Mouse (Mus musculus) limb, embryonic 13.5 days (tissue): Measurements from ENCODE around the gene Slc12a3. TPM values are rescaled to one million over a fixed set of nuclear protein-coding genes. Genes with fewer than 3 reads are reported as not detected.
"Not testable (repeated sequence)": the region's sequence is repeated elsewhere in the genome, so short reads cannot be mapped to it uniquely, and the experiment has no call there.

Experiments used
- ATAC-seq: fragments of 200-750 bp; cut with Nextera tagmentation; 2 replicates; pipeline ENCODE4 v1.8.0; 2017; ENCODE audit warnings: low read depth, moderate number of reproducible peaks, moderate TSS enrichment; ENCODE audit not compliant: low FRiP score
- H3K27ac ChIP-seq: fragments of 300-500 bp; sonication (generic); 2 replicates; pipeline ENCODE4 v1.5.1; 2015; ENCODE audit warnings: inconsistent platforms, mild to moderate bottlenecking, moderate library complexity
- H3K27me3 ChIP-seq: fragments of 300-500 bp; sonication (generic); 2 replicates; pipeline ENCODE4 v1.6.1; 2015; ENCODE audit warnings: mild to moderate bottlenecking, inconsistent platforms
- H3K36me3 ChIP-seq: fragments of 300-500 bp; sonication (generic); 2 replicates; pipeline ENCODE4 v1.6.1; 2015; ENCODE audit warnings: inconsistent platforms, mild to moderate bottlenecking, moderate library complexity
- H3K4me1 ChIP-seq: fragments of 300-500 bp; sonication (generic); 2 replicates; pipeline ENCODE4 v1.6.1; 2015; ENCODE audit warnings: inconsistent platforms
- H3K4me2 ChIP-seq: fragments of 300-500 bp; sonication (generic); replicated peaks from 2 replicates; pipeline ENCODE4 v1.6.1; 2015; ENCODE audit warnings: inconsistent platforms, mild to moderate bottlenecking, moderate library complexity
- H3K4me3 ChIP-seq: fragments of 300-500 bp; sonication (generic); 2 replicates; pipeline ENCODE4 v1.5.1; 2015; ENCODE audit warnings: moderate library complexity, mild to moderate bottlenecking, inconsistent platforms
- H3K9ac ChIP-seq: fragments of 300-500 bp; sonication (generic); 2 replicates; pipeline ENCODE4 v1.6.1; 2015; ENCODE audit warnings: mild to moderate bottlenecking, inconsistent platforms
- H3K9me3 ChIP-seq: fragments of 300-500 bp; sonication (generic); 2 replicates; pipeline ENCODE4 v1.6.1; 2016; ENCODE audit warnings: inconsistent platforms
- WGBS: fragments of 180-500 bp; shearing (Covaris S2); methylation state at CpG from one replicate; pipeline ENCODE4 v1.1.7; 2015; 5-methylcytosine and 5-hydroxymethylcytosine counted together
- polyA plus RNA-seq: library from polyadenylated mRNA; unstranded; fragments of >200 nt; fragmentation: Nextera tagmentation; extraction: Ambion mirVana; gene quantifications from 2 replicates; pipeline ENCODE4 v1.2.1, GENCODE M21; 2015

Slc12a3 gene
- polyA plus RNA-seq, 1 experiment from 2014 or later, result not detected

GRCm38 (mm10) chr8:94392648-94393047, 63.6 kb downstream of the Slc12a3 start:
- no peak overlapping the region for H3K27ac ChIP-seq
- WGBS, result 86% methylated on average over 6 of the region's 6 CpGs

GRCm38 (mm10) chr8:94395851-94396540, 67.0 kb downstream of the Slc12a3 start:
- Histone ChIP-seq H3K27ac (no peak overlapping the region), H3K36me3 (peaks cover 61% of the 10 kb centered on the region), H3K4me1 (no peaks in the 10 kb centered on the region), H3K4me2 (no peak overlapping the region), H3K4me3 (no peak overlapping the region), H3K9ac (no peak overlapping the region), H3K27me3 (no peaks in the 10 kb centered on the region), H3K9me3 (no peaks in the 10 kb centered on the region)
- ATAC-seq, result no peak
- 87% methylated on average over 6 of the region's 6 CpGs for WGBS

More at GRCm38 (mm10) chr8:94392648-94393047, 63.6 kb downstream of the Slc12a3 start:
- Histone ChIP-seq H3K36me3 (peaks cover 77% of the 10 kb centered on the region), H3K4me3 (no peak overlapping the region), H3K4me1 (peaks cover 7% of the 10 kb centered on the region; the same call in 1 of the 2 replicates), H3K9me3 (no peaks in the 10 kb centered on the region), H3K4me2 (no peak overlapping the region), H3K9ac (no peak overlapping the region), H3K27me3 (no peaks in the 10 kb centered on the region)
- no peak for ATAC-seq

GRCm38 (mm10) chr8:94396964-94397657, 68.1 kb downstream of the Slc12a3 start:
- no peaks in the 10 kb centered on the region for H3K4me1 ChIP-seq
- no peak overlapping the region for H3K4me3 ChIP-seq
- H3K9ac ChIP-seq, result no peak overlapping the region
- 67% methylated on average over 11 of the region's 11 CpGs for WGBS
- ATAC-seq, result no peak
- H3K27ac ChIP-seq, result no peak overlapping the region
- H3K27me3 ChIP-seq, result no peaks in the 10 kb centered on the region
- no peaks in the 10 kb centered on the region for H3K9me3 ChIP-seq
- H3K4me2 ChIP-seq, result no peak overlapping the region
- H3K36me3 ChIP-seq, result peaks cover 50% of the 10 kb centered on the region

GRCm38 (mm10) chr8:94398587-94398986, 69.6 kb downstream of the Slc12a3 start:
- no peak for ATAC-seq
- no peak overlapping the region for H3K9ac ChIP-seq
- no peaks in the 10 kb centered on the region for H3K27me3 ChIP-seq
- H3K4me1 ChIP-seq, result no peaks in the 10 kb centered on the region
- no peaks in the 10 kb centered on the region for H3K9me3 ChIP-seq
- 77% methylated on average over 6 of the region's 6 CpGs for WGBS
- peaks cover 38% of the 10 kb centered on the region for H3K36me3 ChIP-seq
- H3K27ac ChIP-seq, result no peak overlapping the region
- no peak overlapping the region for H3K4me3 ChIP-seq
- H3K4me2 ChIP-seq, result no peak overlapping the region

GRCm38 (mm10) chr8:94399361-94399953, 70.5 kb downstream of the Slc12a3 start:
- Histone ChIP-seq H3K9me3 (no peaks in the 10 kb centered on the region), H3K9ac (no peak overlapping the region), H3K4me2 (no peak overlapping the region), H3K27me3 (no peaks in the 10 kb centered on the region), H3K27ac (no peak overlapping the region), H3K4me1 (no peaks in the 10 kb centered on the region), H3K4me3 (no peak overlapping the region), H3K36me3 (peaks cover 29% of the 10 kb centered on the region)
- WGBS, result 85% methylated on average over 3 of the region's 3 CpGs
- ATAC-seq, result no peak

- not testable (repeated sequence) for H3K4me3 ChIP-seq
- WGBS, result 76% methylated on average over 2 of the region's 2 CpGs
These were observed 71.0 kb downstream of the Slc12a3 start for GRCm38 (mm10) chr8:94399957-94400356.

GRCm38 (mm10) chr8:94408443-94409080, 79.6 kb downstream of the Slc12a3 start:
- Histone ChIP-seq H3K27ac (no peak overlapping the region), H3K27me3 (no peaks in the 10 kb centered on the region), H3K9me3 (no peaks in the 10 kb centered on the region), H3K4me2 (no peak overlapping the region), H3K9ac (no peak overlapping the region), H3K4me1 (no peaks in the 10 kb centered on the region), H3K4me3 (no peak overlapping the region), H3K36me3 (no peaks in the 10 kb centered on the region)
- ATAC-seq, result no peak
- 67% methylated on average over 8 of the region's 8 CpGs for WGBS

More at GRCm38 (mm10) chr8:94399957-94400356, 71.0 kb downstream of the Slc12a3 start:
- H3K36me3 ChIP-seq, result peaks cover 24% of the 10 kb centered on the region
- H3K4me1 ChIP-seq, ATAC-seq, H3K9me3 ChIP-seq, H3K4me2 ChIP-seq, H3K27me3 ChIP-seq, H3K9ac ChIP-seq, H3K27ac ChIP-seq: not testable (repeated sequence)

GRCm38 (mm10) chr8:94409523-94409922, 80.5 kb downstream of the Slc12a3 start:
- no peak overlapping the region for H3K9ac ChIP-seq
- no peaks in the 10 kb centered on the region for H3K9me3 ChIP-seq
- no peak for ATAC-seq
- no peaks in the 10 kb centered on the region for H3K36me3 ChIP-seq
- no peak overlapping the region for H3K4me3 ChIP-seq
- no peaks in the 10 kb centered on the region for H3K27me3 ChIP-seq
- no peak overlapping the region for H3K4me2 ChIP-seq
- H3K4me1 ChIP-seq, result no peaks in the 10 kb centered on the region
- H3K27ac ChIP-seq, result no peak overlapping the region
- 89% methylated on average over 7 of the region's 7 CpGs for WGBS

- ATAC-seq, result no peak
- no peaks in the 10 kb centered on the region for H3K4me1 ChIP-seq
- no peak overlapping the region for H3K4me3 ChIP-seq
- no peak overlapping the region for H3K27ac ChIP-seq
- H3K4me2 ChIP-seq, result no peak overlapping the region
- no peaks in the 10 kb centered on the region for H3K36me3 ChIP-seq
- H3K27me3 ChIP-seq, result no peaks in the 10 kb centered on the region
- no peaks in the 10 kb centered on the region for H3K9me3 ChIP-seq
- no peak overlapping the region for H3K9ac ChIP-seq
- 85% methylated on average over 6 of the region's 6 CpGs for WGBS
These were observed 83.5 kb downstream of the Slc12a3 start for GRCm38 (mm10) chr8:94412518-94412917.

- H3K9me3 ChIP-seq, result no peaks in the 10 kb centered on the region
- no peak overlapping the region for H3K4me3 ChIP-seq
- no peak for ATAC-seq
- no peaks in the 10 kb centered on the region for H3K36me3 ChIP-seq
- no peak overlapping the region for H3K9ac ChIP-seq
- no peaks in the 10 kb centered on the region for H3K4me1 ChIP-seq
- H3K4me2 ChIP-seq, result no peak overlapping the region
- H3K27ac ChIP-seq, result no peak overlapping the region
- WGBS, result 80% methylated on average over 6 of the region's 6 CpGs
- no peaks in the 10 kb centered on the region for H3K27me3 ChIP-seq
These were observed 84.5 kb downstream of the Slc12a3 start for GRCm38 (mm10) chr8:94413509-94413908.

GRCm38 (mm10) chr8:94415218-94415617, 86.2 kb downstream of the Slc12a3 start:
- WGBS, result 49% methylated on average over 2 of the region's 2 CpGs
- no peak for ATAC-seq

More at GRCm38 (mm10) chr8:94415218-94415617, 86.2 kb downstream of the Slc12a3 start:
- H3K4me1 ChIP-seq, result no peaks in the 10 kb centered on the region
- no peaks in the 10 kb centered on the region for H3K9me3 ChIP-seq
- H3K4me3 ChIP-seq, result no peak overlapping the region
- H3K27ac ChIP-seq, result no peak overlapping the region
- H3K4me2 ChIP-seq, result no peak overlapping the region
- H3K27me3 ChIP-seq, result no peaks in the 10 kb centered on the region
- no peaks in the 10 kb centered on the region for H3K36me3 ChIP-seq
- no peak overlapping the region for H3K9ac ChIP-seq
